Mouse (Mus musculus) myocyte (in vitro differentiated cells): Measurements from ENCODE around the gene Insrr.

ENCODE experiments used
- MYOG ChIP-seq, 3 experiments: IDR thresholded peaks; one replicate each; pipeline ENCODE4 v1.6.1; 2011; ENCODE audit warnings: control low read depth in 2 of 3, low read depth in 2 of 3, mild to moderate bottlenecking in 2 of 3; ENCODE audit not compliant: insufficient read length in 2 of 3, control insufficient read depth in 1 of 3, insufficient read depth in 1 of 3
- POLR2A ChIP-seq: IDR thresholded peaks from one replicate; pipeline ENCODE4 v1.6.1; 2011; ENCODE audit warnings: low read depth, mild to moderate bottlenecking, control low read depth, moderate library complexity; ENCODE audit not compliant: insufficient read length
- SRF ChIP-seq: IDR thresholded peaks from one replicate; pipeline ENCODE4 v1.6.1; 2011; ENCODE audit warnings: low read depth; ENCODE audit not compliant: control insufficient read depth, insufficient read length
- TCF3 ChIP-seq: IDR thresholded peaks from one replicate; pipeline ENCODE4 v1.6.1; 2011; ENCODE audit warnings: low read depth, control low read depth; ENCODE audit not compliant: insufficient read length
- USF1 ChIP-seq: IDR thresholded peaks from one replicate; pipeline ENCODE4 v1.6.1; 2011; ENCODE audit warnings: low read depth, mild to moderate bottlenecking, control low read depth, moderate library complexity

DNA sequence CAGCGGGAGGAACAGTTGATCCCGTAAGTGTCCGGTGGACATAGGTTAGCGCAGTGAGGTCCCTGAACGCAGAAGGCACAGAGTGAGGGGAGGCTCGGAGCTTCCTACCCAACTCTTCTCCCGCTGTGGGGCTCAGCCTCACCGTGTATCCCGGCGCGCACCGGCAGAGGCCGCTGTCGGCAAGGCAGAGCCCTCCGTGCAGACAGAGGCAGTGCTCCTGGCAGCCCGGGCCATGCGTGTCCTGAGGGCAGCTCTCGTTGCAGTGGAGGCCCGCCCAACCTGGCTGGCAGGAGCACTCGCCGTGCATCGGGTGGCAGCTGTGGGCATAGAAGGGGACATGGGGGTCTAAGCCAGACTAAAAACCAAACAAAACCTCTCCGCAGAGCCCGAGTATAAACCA, 40.8 kb upstream of the Insrr start:
- no peak for TF ChIP-seq POLR2A
- TF ChIP-seq USF1 = no peak
- no peak for TF ChIP-seq TCF3
- TF ChIP-seq SRF = no peak
- no peak for TF ChIP-seq MYOG (IDR thresholded peaks at IDR 0.05; ENCODE audit: control insufficient read depth in 1 of 3, insufficient read depth in 1 of 3, insufficient read length in 2 of 3, low read depth in 2 of 3)
